Mouse (Mus musculus): ENCODE measurements around the gene Arhgef25.
"Not testable (repeated sequence)": the region's sequence is repeated elsewhere in the genome, so short reads cannot be mapped to it uniquely, and the experiment has no call there.

Gene Arhgef25

DNA sequence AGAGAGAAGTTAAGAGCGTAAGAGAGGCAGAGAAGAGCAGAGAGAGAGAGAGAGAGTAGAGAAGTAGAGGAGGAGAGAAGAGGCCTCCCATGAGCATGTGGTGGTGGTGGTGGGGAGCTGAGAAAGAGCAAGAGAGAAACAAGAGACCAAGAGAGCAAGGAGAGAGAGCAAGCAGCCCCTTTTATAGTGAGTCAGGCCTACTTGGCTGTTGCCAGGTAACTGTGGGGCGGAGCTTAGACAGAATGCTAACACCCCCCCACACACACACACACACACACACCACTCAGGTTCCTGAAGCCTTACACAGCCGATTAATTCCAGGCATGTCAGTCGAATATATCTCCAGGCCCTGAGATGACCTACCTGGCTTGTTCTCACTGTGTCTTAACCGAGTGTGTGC lies 44.6 kb downstream of the Arhgef25 start:
- in situ Hi-C loops (cut with MboI, MseI): no loop called here

DNA sequence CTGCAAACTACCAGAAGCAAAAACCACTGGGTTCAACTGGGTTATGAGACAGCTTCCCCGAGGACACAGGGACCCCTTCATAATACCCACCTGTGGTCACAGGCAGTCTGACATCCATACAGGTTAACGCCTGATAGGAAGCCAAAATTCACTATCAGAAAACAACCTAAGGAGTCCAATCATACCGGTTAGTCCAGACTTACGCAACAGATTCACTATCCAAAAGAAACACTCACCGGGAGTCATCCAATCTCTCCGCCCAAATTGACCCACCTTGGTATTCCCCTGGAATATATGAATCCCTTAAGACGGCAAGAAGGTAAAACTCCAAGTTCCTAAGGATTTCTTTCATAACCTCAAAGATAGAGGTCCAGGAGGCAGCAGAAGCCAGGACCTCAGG lies 45.3 kb downstream of the Arhgef25 start:
- in situ Hi-C loops (cut with MboI, MseI): no loop called here

GRCm38 (mm10) chr10:127143228-127143627 lies 46.7 kb downstream of the Arhgef25 start:
- in situ Hi-C loops (cut with MboI, MseI): no loop called here

DNA sequence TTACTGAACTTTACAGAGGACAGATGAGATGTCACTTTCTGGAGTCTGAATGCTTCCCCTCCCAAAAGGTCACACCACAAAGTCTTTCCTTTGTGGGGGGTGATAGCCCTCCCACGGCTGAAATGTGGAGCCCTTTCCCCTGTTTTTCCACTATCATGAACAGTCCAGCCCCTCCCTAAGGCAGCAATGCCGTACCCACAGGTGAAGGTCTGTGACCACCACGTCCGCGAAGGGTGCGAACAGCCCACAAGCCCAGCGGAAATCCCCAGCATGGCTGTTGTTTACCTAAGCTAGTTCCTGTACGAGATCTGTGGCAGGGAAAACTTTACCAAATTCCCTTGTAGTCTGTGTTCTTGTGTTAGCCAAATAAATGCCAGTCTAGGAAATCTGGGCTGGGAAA lies 48.4 kb downstream of the Arhgef25 start:
- in situ Hi-C loops (cut with MboI, MseI): no loop called here

GRCm38 (mm10) chr10:127140971-127141370 lies 48.9 kb downstream of the Arhgef25 start:
- in situ Hi-C loops (cut with MboI, MseI): no loop called here

DNA sequence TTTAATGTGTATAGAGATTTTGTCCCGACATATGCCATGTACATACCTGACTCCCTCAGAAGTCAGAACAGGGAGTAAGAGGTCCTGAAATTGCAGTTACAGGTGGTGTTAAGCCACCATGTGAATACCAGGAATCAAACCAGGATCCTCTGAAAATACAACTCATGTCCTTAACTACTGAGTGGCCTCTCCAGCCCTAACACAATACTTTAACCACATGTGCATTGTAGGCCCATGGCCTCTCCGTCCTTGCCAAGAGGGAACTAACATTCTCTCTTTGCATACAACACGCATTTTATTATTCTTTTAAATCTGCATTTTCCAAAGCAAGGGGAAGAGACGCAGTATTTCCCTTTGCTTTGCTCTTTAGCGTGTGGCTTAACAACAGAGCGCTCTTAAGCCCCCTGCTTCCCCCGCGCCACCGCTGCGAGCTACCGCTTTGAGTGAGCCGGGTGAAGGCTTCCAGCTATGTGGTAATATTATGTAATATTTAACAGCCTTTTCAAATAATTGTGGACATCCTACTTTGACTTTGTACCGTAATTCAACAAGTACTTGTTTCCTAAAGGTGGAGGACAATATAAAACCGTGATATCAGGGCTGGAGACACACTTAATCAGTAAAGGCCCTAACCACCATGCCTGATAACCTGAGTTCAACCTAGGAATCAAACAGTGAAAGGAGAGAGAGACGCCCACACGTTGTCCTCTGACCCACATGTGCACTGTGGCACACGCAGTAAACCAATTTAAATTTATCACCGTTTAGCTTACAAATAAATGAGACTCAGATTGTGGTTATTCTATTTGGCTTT lies 51.3 kb downstream of the Arhgef25 start:
- in situ Hi-C loops (cut with MboI, MseI): no loop called here

GRCm38 (mm10) chr10:127137896-127138295 lies 52.0 kb downstream of the Arhgef25 start:
- in situ Hi-C loops (cut with MboI, MseI): no loop called here

DNA sequence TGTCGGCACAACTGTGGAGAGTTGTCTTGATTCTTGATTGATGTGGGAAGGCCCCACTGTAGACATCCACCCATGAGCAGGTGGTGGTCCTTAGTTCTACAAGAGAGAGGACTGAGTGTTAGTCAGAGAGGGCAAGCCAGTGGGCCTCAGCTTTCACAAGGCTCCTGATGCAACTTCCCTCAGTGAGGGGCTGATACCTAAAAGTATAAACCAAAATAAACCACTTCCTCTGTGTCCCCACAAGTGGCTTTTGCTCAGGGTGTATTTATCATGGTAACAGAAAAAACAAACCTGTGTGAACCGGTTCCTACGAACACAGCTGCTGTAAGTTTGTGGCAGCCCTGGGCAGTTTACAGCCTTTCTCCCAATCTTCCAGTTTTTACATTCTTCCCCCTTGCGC lies 53.4 kb downstream of the Arhgef25 start:
- in situ Hi-C loops (cut with MboI, MseI): no loop called here

GRCm38 (mm10) chr10:127135118-127135836 lies 54.6 kb downstream of the Arhgef25 start:
- in situ Hi-C loops (cut with MboI, MseI): no loop called here

DNA sequence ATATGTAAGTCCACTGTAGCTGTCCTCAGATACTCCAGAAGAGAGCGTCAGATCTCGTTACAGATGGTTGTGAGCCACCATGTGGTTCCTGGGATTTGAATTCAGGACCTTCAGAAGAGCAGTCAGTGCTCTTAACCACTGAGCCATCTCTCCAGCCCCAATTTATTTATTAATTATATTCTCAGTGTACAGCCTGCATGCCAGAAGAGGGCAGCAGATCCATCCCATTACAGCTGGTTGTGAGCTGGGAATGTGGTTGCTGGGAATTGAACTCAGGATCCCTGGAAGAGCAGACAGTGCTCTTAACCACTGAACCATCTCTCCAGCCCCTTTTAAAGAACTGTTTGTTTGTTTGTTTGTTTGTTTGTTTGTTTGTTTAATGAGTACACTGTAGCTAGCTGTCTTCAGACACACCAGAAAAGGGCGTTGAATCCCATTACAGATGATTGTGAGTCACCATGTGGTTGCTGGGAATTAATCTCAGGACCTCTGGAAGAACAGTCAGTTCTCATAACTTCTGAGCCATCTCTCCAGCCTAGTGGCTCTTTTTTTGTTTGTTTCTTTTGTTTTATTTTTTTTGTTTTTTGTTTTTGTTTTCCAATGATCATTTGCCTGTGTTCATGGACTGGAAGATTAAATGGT lies 55.4 kb downstream of the Arhgef25 start:
- in situ Hi-C loops (cut with MboI, MseI): not testable (repeated sequence)

Data from regulatory T cell (primary cell).